Mouse (Mus musculus): ENCODE measurements around the gene Cpd. TPM values are rescaled to one million over a fixed set of nuclear protein-coding genes. Genes with fewer than 3 reads are reported as not detected.

Cpd gene
- polyA plus RNA-seq, 1 experiment from 2014 or later: 20.9 TPM

- H3K27me3 ChIP-seq (replicated peaks; ENCODE audit: control insufficient read depth, insufficient read depth, low read length): no peaks in the 10 kb centered on the region
- no peaks in the 10 kb centered on the region for H3K36me3 ChIP-seq (ENCODE audit: control insufficient read depth, insufficient read depth, low read length)
- no peaks in the 10 kb centered on the region for H3K9me3 ChIP-seq (ENCODE audit: control insufficient read depth, low read length)
- ATAC-seq (replicated peaks; ENCODE audit: low FRiP score, low TSS enrichment, low read depth) (no peak), DNase-seq (ENCODE audit: low spot score) (no peak)
- no peak overlapping the region for H3K27ac ChIP-seq (ENCODE audit: low read depth)
- no peaks in the 10 kb centered on the region; the same call in 1 of the 2 replicates for H3K4me1 ChIP-seq (replicated peaks; ENCODE audit: control insufficient read depth, insufficient read depth, low read length)
- no peak overlapping the region for H3K4me3 ChIP-seq (ENCODE audit: low read depth, low read length)
- 31% methylated on average over 5 of the region's 5 CpGs for WGBS
- no peak overlapping the region for H3K4me2 ChIP-seq (ENCODE audit: low read length)
- H3K9ac ChIP-seq (ENCODE audit: low read length): no peak overlapping the region
Observed at GRCm38 (mm10) chr11:76884451-76884850, 37.6 kb upstream of the Cpd start.

GRCm38 (mm10) chr11:76879816-76880215, 33.0 kb upstream of the Cpd start:
- DNase-seq (ENCODE audit: low spot score) (no peak), ATAC-seq (replicated peaks; ENCODE audit: low FRiP score, low TSS enrichment, low read depth) (no peak)
- WGBS: 89% methylated on average over 5 of the region's 5 CpGs
- Histone ChIP-seq H3K9ac (ENCODE audit: low read length) (no peak overlapping the region), H3K27ac (ENCODE audit: low read depth) (no peak overlapping the region), H3K27me3 (replicated peaks; ENCODE audit: control insufficient read depth, insufficient read depth, low read length) (no peaks in the 10 kb centered on the region), H3K36me3 (ENCODE audit: control insufficient read depth, insufficient read depth, low read length) (no peaks in the 10 kb centered on the region), H3K4me3 (ENCODE audit: low read depth, low read length) (no peak overlapping the region), H3K4me2 (ENCODE audit: low read length) (no peak overlapping the region), H3K9me3 (ENCODE audit: control insufficient read depth, low read length) (no peaks in the 10 kb centered on the region), H3K4me1 (replicated peaks; ENCODE audit: control insufficient read depth, insufficient read depth, low read length) (no peaks in the 10 kb centered on the region)

GRCm38 (mm10) chr11:76874766-76875165, 27.9 kb upstream of the Cpd start:
- DNase-seq (ENCODE audit: low spot score) (no peak), ATAC-seq (replicated peaks; ENCODE audit: low FRiP score, low TSS enrichment, low read depth) (no peak)
- Histone ChIP-seq H3K4me1 (replicated peaks; ENCODE audit: control insufficient read depth, insufficient read depth, low read length) (no peaks in the 10 kb centered on the region), H3K36me3 (ENCODE audit: control insufficient read depth, insufficient read depth, low read length) (no peaks in the 10 kb centered on the region), H3K27ac (ENCODE audit: low read depth) (no peak overlapping the region), H3K9ac (ENCODE audit: low read length) (no peak overlapping the region), H3K4me2 (ENCODE audit: low read length) (no peak overlapping the region), H3K9me3 (ENCODE audit: control insufficient read depth, low read length) (no peaks in the 10 kb centered on the region), H3K27me3 (replicated peaks; ENCODE audit: control insufficient read depth, insufficient read depth, low read length) (no peaks in the 10 kb centered on the region), H3K4me3 (ENCODE audit: low read depth, low read length) (no peak overlapping the region)
- WGBS: 62% methylated on average over 6 of the region's 6 CpGs

GRCm38 (mm10) chr11:76873865-76874264, 27.0 kb upstream of the Cpd start:
- H3K4me3 ChIP-seq (ENCODE audit: low read depth, low read length): no peak overlapping the region
- no peak for DNase-seq (ENCODE audit: low spot score)
- H3K36me3 ChIP-seq (ENCODE audit: control insufficient read depth, insufficient read depth, low read length): no peaks in the 10 kb centered on the region
- no peak overlapping the region for H3K9ac ChIP-seq (ENCODE audit: low read length)
- H3K4me2 ChIP-seq (ENCODE audit: low read length): no peak overlapping the region
- ATAC-seq (replicated peaks; ENCODE audit: low FRiP score, low TSS enrichment, low read depth): no peak
- no peak overlapping the region for H3K27ac ChIP-seq (ENCODE audit: low read depth)
- 87% methylated on average over 5 of the region's 5 CpGs for WGBS
- H3K4me1 ChIP-seq (replicated peaks; ENCODE audit: control insufficient read depth, insufficient read depth, low read length): no peaks in the 10 kb centered on the region
- no peaks in the 10 kb centered on the region for H3K9me3 ChIP-seq (ENCODE audit: control insufficient read depth, low read length)
- H3K27me3 ChIP-seq (replicated peaks; ENCODE audit: control insufficient read depth, insufficient read depth, low read length): no peaks in the 10 kb centered on the region

GRCm38 (mm10) chr11:76872556-76873234, 25.9 kb upstream of the Cpd start:
- DNase-seq (ENCODE audit: low spot score): no peak
- H3K4me3 ChIP-seq (ENCODE audit: low read depth, low read length): no peak overlapping the region
- no peaks in the 10 kb centered on the region for H3K36me3 ChIP-seq (ENCODE audit: control insufficient read depth, insufficient read depth, low read length)
- H3K27ac ChIP-seq (ENCODE audit: low read depth): no peak overlapping the region
- H3K4me1 ChIP-seq (replicated peaks; ENCODE audit: control insufficient read depth, insufficient read depth, low read length): no peaks in the 10 kb centered on the region
- WGBS: 74% methylated on average over 11 of the region's 11 CpGs
- H3K4me2 ChIP-seq (ENCODE audit: low read length): no peak overlapping the region
- no peak for ATAC-seq (replicated peaks; ENCODE audit: low FRiP score, low TSS enrichment, low read depth)
- no peak overlapping the region for H3K9ac ChIP-seq (ENCODE audit: low read length)
- no peaks in the 10 kb centered on the region for H3K27me3 ChIP-seq (replicated peaks; ENCODE audit: control insufficient read depth, insufficient read depth, low read length)
- H3K9me3 ChIP-seq (ENCODE audit: control insufficient read depth, low read length): no peaks in the 10 kb centered on the region

GRCm38 (mm10) chr11:76861185-76861584, 14.4 kb upstream of the Cpd start:
- WGBS: 83% methylated on average over 3 of the region's 3 CpGs
- ATAC-seq (replicated peaks; ENCODE audit: low FRiP score, low TSS enrichment, low read depth): no peak
- H3K27me3 ChIP-seq (replicated peaks; ENCODE audit: control insufficient read depth, insufficient read depth, low read length): no peaks in the 10 kb centered on the region
- no peak for DNase-seq (ENCODE audit: low spot score)
- H3K9ac ChIP-seq (ENCODE audit: low read length): no peak overlapping the region
- H3K36me3 ChIP-seq (ENCODE audit: control insufficient read depth, insufficient read depth, low read length): no peaks in the 10 kb centered on the region
- H3K4me1 ChIP-seq (replicated peaks; ENCODE audit: control insufficient read depth, insufficient read depth, low read length): no peaks in the 10 kb centered on the region
- H3K27ac ChIP-seq (ENCODE audit: low read depth): no peak overlapping the region
- no peak overlapping the region for H3K4me2 ChIP-seq (ENCODE audit: low read length)
- H3K4me3 ChIP-seq (ENCODE audit: low read depth, low read length): no peak overlapping the region
- no peaks in the 10 kb centered on the region for H3K9me3 ChIP-seq (ENCODE audit: control insufficient read depth, low read length)

GRCm38 (mm10) chr11:76859261-76859660, 12.4 kb upstream of the Cpd start:
- ATAC-seq (replicated peaks; ENCODE audit: low FRiP score, low TSS enrichment, low read depth) (no peak), DNase-seq (ENCODE audit: low spot score) (no peak)
- WGBS: 63% methylated on average over 5 of the region's 5 CpGs
- H3K27me3 ChIP-seq (replicated peaks; ENCODE audit: control insufficient read depth, insufficient read depth, low read length): no peaks in the 10 kb centered on the region
- H3K4me1 ChIP-seq (replicated peaks; ENCODE audit: control insufficient read depth, insufficient read depth, low read length): no peaks in the 10 kb centered on the region
- no peaks in the 10 kb centered on the region for H3K36me3 ChIP-seq (ENCODE audit: control insufficient read depth, insufficient read depth, low read length)
- H3K9ac ChIP-seq (ENCODE audit: low read length): no peak overlapping the region
- H3K27ac ChIP-seq (ENCODE audit: low read depth): no peak overlapping the region
- H3K4me2 ChIP-seq (ENCODE audit: low read length): no peak overlapping the region
- H3K9me3 ChIP-seq (ENCODE audit: control insufficient read depth, low read length): no peaks in the 10 kb centered on the region
- H3K4me3 ChIP-seq (ENCODE audit: low read depth, low read length): no peak overlapping the region

GRCm38 (mm10) chr11:76858781-76859180, 12.0 kb upstream of the Cpd start:
- Histone ChIP-seq H3K9ac (ENCODE audit: low read length) (no peak overlapping the region), H3K4me1 (replicated peaks; ENCODE audit: control insufficient read depth, insufficient read depth, low read length) (no peaks in the 10 kb centered on the region), H3K36me3 (ENCODE audit: control insufficient read depth, insufficient read depth, low read length) (no peaks in the 10 kb centered on the region), H3K9me3 (ENCODE audit: control insufficient read depth, low read length) (no peaks in the 10 kb centered on the region), H3K4me2 (ENCODE audit: low read length) (no peak overlapping the region), H3K27me3 (replicated peaks; ENCODE audit: control insufficient read depth, insufficient read depth, low read length) (no peaks in the 10 kb centered on the region), H3K27ac (ENCODE audit: low read depth) (no peak overlapping the region), H3K4me3 (ENCODE audit: low read depth, low read length) (no peak overlapping the region)
- ATAC-seq (replicated peaks; ENCODE audit: low FRiP score, low TSS enrichment, low read depth) (no peak), DNase-seq (ENCODE audit: low spot score) (no peak)
- 63% methylated on average over 5 of the region's 5 CpGs for WGBS

- WGBS: 68% methylated on average over 7 of the region's 7 CpGs
- H3K27ac ChIP-seq (ENCODE audit: low read depth): no peak overlapping the region
- ATAC-seq (replicated peaks; ENCODE audit: low FRiP score, low TSS enrichment, low read depth): no peak
Observed at GRCm38 (mm10) chr11:76857111-76857510, 10.3 kb upstream of the Cpd start.

More at GRCm38 (mm10) chr11:76857111-76857510, 10.3 kb upstream of the Cpd start:
- no peak overlapping the region for H3K4me3 ChIP-seq (ENCODE audit: low read depth, low read length)
- no peaks in the 10 kb centered on the region for H3K9me3 ChIP-seq (ENCODE audit: control insufficient read depth, low read length)
- H3K27me3 ChIP-seq (replicated peaks; ENCODE audit: control insufficient read depth, insufficient read depth, low read length): no peaks in the 10 kb centered on the region
- H3K4me1 ChIP-seq (replicated peaks; ENCODE audit: control insufficient read depth, insufficient read depth, low read length): no peaks in the 10 kb centered on the region
- H3K9ac ChIP-seq (ENCODE audit: low read length): no peak overlapping the region
- no peak overlapping the region for H3K4me2 ChIP-seq (ENCODE audit: low read length)
- no peaks in the 10 kb centered on the region for H3K36me3 ChIP-seq (ENCODE audit: control insufficient read depth, insufficient read depth, low read length)
- DNase-seq (ENCODE audit: low spot score): no peak
